Mouse (Mus musculus) cerebellum, adult 8-10 months (tissue): ENCODE measurements around the gene Crisp1.

Experiments used
- DNase-seq: peaks from one replicate; pipeline ENCODE4 v3.0.0; 2022

The Crisp1 gene

DNA sequence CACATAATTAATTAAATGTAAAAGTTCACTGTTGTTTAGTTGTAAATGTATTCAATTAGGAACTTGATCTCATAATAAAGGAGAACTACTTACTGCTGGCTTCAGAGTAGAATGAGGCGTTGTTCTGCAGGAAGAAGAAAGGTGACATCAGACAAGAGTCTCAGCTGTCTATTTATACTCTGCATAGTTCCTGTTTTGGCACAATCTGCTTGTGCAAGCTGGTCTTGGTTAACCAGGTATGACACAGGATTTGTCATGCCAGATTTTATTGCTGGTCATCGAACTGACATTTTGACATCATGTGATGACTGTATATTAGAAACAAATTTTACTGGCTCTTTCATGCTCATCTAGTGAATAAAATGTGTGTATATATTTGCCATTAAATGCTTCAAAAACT is at the start of gene Crisp1:
Gene Crisp1, minus strand, starts transcription at position 146 of the 400 bp plus-strand sequence.
- no peak for DNase-seq

GRCm38 (mm10) chr17:40342497-40343009 is 23.5 kb upstream of the Crisp1 start:
- DNase-seq: no peak

DNA sequence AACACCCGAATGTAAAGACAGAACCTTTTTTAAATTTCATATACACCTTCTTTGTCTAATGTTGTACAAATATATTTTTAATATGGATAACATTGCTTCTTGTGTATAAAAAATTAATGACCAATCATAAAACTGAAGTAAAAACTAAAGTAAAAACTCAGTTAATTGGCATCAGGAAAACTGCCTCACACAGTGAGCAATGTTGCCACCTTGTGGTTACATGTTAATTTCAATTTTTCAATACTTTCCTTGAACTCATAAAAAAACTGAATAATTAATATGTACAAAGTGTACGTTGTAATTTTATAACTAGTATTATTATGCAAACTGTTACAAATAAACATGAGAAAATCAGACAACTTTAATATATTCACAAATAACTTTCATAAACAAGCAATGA is 33.6 kb downstream of the Crisp1 start:
- no peak for DNase-seq

- no peak for DNase-seq
Measured at GRCm38 (mm10) chr17:40275519-40275918, 43.5 kb downstream of the Crisp1 start.

- no peak for DNase-seq
Measured at GRCm38 (mm10) chr17:40274906-40275470, 44.0 kb downstream of the Crisp1 start.

GRCm38 (mm10) chr17:40252487-40252886 is 66.5 kb downstream of the Crisp1 start:
- no peak for DNase-seq
